Mouse (Mus musculus) embryo, embryonic 11 days (tissue): ENCODE measurements at regions not wholly inside any gene's neighbourhood (a gene's known extent, or its start where the extent isn't known, plus 50 kb on each side); places are given as distances from the start of the nearest gene placed in this dataset.

Source experiments
- DNase-seq: peaks from one replicate; pipeline ENCODE4 v3.0.0-alpha.2; 2015

GRCm38 (mm10) chr13:116003733-116004132 is 305.8 kb downstream of the Isl1 start:
- no peak for DNase-seq

DNA sequence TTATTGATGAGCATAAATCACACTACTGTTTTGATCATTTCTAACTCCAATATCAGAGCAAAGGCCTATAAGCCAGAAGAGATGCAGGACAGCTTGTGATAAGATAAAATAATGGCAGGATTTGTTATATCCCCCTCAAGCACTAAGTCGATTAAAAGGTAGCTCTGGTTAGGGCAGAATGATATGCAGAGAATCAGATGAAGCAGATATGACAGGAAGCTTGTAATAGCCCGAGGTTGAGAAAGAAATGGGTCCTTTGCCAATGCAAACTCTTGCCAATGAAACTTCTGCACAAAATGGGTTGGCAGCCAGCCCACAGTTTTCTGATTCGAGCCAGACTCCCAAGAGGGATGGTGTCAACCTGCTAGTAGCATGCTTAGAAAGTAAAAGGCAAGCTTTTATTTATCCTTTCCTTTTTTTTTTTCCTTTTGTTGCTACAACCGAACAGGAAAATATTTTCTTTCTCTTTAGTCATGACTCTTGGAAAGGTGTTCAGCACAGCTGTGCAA is 307.0 kb downstream of the Isl1 start:
- no peak for DNase-seq

DNA sequence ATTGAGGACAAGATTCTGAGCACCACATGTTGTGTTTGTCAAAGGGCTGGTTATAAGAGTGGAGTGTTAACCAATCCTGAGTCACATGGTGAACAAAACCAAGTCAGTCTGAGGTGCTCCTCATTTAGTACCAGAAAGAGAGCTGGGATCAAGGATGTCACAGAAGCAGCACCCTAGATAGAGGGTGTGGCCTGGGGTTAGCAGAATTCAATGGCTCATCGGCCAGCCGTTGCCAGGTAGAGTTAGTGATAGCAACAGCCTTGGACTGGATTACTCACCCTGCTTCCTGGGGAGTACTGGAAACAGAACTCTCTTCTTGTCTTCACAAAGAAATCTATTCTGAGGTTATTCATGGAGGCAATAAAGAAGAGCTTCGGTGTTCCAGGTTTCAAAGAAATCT is 318.9 kb downstream of the Isl1 start:
- no peak for DNase-seq

DNA sequence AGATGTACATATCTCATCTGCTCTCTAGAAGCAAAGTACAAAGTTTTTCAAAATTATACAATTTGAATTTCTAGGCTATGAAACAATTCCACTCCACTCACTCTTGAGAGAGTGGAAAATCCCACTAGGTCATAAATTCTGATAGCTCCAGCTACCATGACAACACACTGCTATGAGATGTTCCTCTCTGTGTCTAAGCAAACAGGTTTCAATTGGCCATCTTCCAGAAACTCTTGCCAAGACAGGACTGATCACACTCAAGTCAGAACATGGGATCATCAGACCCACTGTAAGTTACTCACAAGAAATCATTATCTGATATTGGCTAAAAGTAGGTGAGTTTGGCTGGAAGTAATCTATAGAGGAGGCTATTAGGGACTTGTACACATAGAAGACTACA is 320.4 kb downstream of the Isl1 start:
- no peak for DNase-seq

- no peak for DNase-seq
Measured at GRCm38 (mm10) chr13:115986282-115986681, 323.2 kb downstream of the Isl1 start.

DNA sequence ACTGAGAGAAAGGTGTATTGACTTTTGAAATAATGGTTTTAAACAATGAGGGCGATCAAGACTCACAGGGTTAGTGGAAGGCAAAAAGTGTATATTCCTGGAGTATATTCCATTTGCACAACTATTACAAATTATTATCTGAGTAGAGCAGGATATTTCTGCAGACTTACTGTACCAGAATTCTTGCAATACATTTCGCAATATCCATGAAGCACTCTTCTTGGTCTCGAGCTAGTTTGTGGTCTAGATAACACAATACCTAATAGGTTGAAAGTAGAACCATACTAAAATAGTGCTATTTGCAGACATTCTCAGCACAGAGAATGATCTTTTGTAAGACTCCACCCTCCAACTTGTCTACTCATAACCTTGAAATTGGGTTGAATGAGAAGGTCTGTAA is 323.8 kb downstream of the Isl1 start:
- no peak for DNase-seq

GRCm38 (mm10) chr13:115977890-115978203 is 331.6 kb downstream of the Isl1 start:
- DNase-seq: no peak

- no peak for DNase-seq
Measured at GRCm38 (mm10) chr13:115977118-115977889, 332.2 kb downstream of the Isl1 start.
